Mouse (Mus musculus) T-helper 17 cell (primary cell): ENCODE results near the gene Rfx5.

Experiments used
- in situ Hi-C, 2 experiments: fragments of 300-600 bp; cut with MboI, MseI; formaldehyde crosslinking; loops; 1 replicate in 1 of 2; 2 replicates in 1 of 2; pipeline ENCODE4 v1.15.1; 2025; ENCODE audit warnings: high pct_unique_total_duplicates in 2 of 2

Gene Rfx5

GRCm38 (mm10) chr3:94985513-94985912 lies 31.6 kb downstream of the Rfx5 start:
- in situ Hi-C loops: no loop called here

DNA sequence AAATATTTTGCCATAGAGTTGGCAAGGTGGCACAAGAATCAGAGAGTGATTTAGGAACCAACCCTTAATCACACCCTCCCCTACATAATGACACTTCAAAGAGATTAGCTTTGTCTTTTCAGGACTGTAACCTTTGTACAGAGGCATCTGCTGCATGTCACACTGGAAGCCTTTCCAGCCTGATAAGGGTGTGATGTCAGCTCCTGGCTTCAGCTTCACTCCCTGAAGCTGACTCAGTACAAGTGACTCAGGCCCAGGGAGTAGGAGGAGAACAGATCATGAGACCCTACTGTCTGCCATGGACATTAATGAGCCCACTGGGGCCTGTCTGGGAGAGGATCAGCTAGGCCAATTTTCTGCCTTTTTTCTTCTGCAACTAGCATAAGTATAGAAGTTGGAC lies 33.7 kb downstream of the Rfx5 start:
- in situ Hi-C loops: no loop called here

GRCm38 (mm10) chr3:94989159-94989761 lies 35.4 kb downstream of the Rfx5 start:
- in situ Hi-C loops: no loop called here

GRCm38 (mm10) chr3:94996946-94997345 lies 43.1 kb downstream of the Rfx5 start:
- in situ Hi-C loops: loop anchor here (5.0 to 10.0 kb wide), 2 partner anchors 40 to 52 kb away; no protein-coding TSS in a partner anchor

- in situ Hi-C loops: loop anchor here in 1 of 2 experiments (10.0 kb wide), 1 partner anchor 1882 kb away; no protein-coding TSS in a partner anchor
These were observed 48.7 kb downstream of the Rfx5 start for GRCm38 (mm10) chr3:95002569-95002968.

- in situ Hi-C loops: loop anchor here in 1 of 2 experiments (10.0 kb wide), 1 partner anchor 1882 kb away; no protein-coding TSS in a partner anchor
These were observed 49.4 kb downstream of the Rfx5 start for GRCm38 (mm10) chr3:95003273-95003672.

- in situ Hi-C loops: loop anchor here in 1 of 2 experiments (10.0 kb wide), 1 partner anchor 1879 kb away; no protein-coding TSS in a partner anchor
These were observed 51.8 kb downstream of the Rfx5 start for GRCm38 (mm10) chr3:95005651-95006050.

DNA sequence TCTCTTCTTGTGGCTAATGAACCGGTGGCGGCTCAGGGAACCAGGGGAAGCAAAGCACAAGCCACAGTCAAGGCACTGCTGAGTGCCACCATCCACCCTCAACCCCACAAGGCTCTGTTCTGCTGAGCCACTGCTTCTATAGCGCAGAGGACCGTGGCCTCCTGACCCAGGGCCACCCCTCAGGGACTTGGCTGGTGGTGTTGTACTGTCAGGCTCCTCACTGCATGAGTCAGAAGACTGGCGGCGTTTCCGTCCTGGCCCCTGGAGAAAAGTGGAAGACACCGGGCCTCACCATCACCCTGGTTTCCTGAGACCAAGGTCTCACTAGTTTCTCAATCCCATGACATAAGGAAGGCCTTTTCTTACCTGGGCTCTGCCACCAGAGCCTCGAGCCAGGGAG lies 53.8 kb downstream of the Rfx5 start:
- in situ Hi-C loops: loop anchor here in 1 of 2 experiments (10.0 kb wide), 1 partner anchor 1877 kb away; no protein-coding TSS in a partner anchor

- in situ Hi-C loops: no loop called here
These were observed 56.5 kb downstream of the Rfx5 start for GRCm38 (mm10) chr3:95010396-95010795.
